Mouse (Mus musculus) kidney, embryonic 14.5 days (tissue): ENCODE data around the gene Cnppd1. TPM values are rescaled to one million over a fixed set of nuclear protein-coding genes. Genes with fewer than 3 reads are reported as not detected.

Experiments used
- ATAC-seq: fragments of 200-750 bp; cut with Nextera tagmentation; 2 replicates; pipeline ENCODE4 v1.8.0; 2017; ENCODE audit warnings: moderate number of reproducible peaks, mild to moderate bottlenecking, moderate TSS enrichment, moderate library complexity; ENCODE audit not compliant: low FRiP score, low TSS enrichment
- H3K27ac ChIP-seq: fragments of 300-500 bp; sonication (generic); 2 replicates; pipeline ENCODE4 v1.5.1; 2014; ENCODE audit warnings: low read depth, mild to moderate bottlenecking, low read length, moderate library complexity, mixed read lengths
- H3K27me3 ChIP-seq: fragments of 300-500 bp; sonication (generic); 2 replicates; pipeline ENCODE4 v1.6.1; 2014; ENCODE audit warnings: mild to moderate bottlenecking, low read length; ENCODE audit not compliant: control insufficient read depth, insufficient read depth
- H3K36me3 ChIP-seq: fragments of 300-500 bp; sonication (generic); 2 replicates; pipeline ENCODE4 v1.6.1; 2014; ENCODE audit warnings: low read length, mixed read lengths; ENCODE audit not compliant: control insufficient read depth, insufficient read depth
- H3K4me1 ChIP-seq: fragments of 300-500 bp; sonication (generic); 2 replicates; pipeline ENCODE4 v1.6.1; 2014; ENCODE audit warnings: low read length, mixed read lengths; ENCODE audit not compliant: control insufficient read depth, insufficient read depth
- H3K4me2 ChIP-seq: fragments of 300-500 bp; sonication (generic); replicated peaks from 2 replicates; pipeline ENCODE4 v1.6.1; 2014; ENCODE audit warnings: low read depth, mild to moderate bottlenecking, low read length
- H3K4me3 ChIP-seq: fragments of 300-500 bp; sonication (generic); 2 replicates; pipeline ENCODE4 v1.5.1; 2014; ENCODE audit warnings: mild to moderate bottlenecking, low read length
- H3K9ac ChIP-seq: fragments of 300-500 bp; sonication (generic); 2 replicates; pipeline ENCODE4 v1.6.1; 2014; ENCODE audit warnings: low read depth, mild to moderate bottlenecking, low read length, moderate library complexity
- H3K9me3 ChIP-seq: fragments of 300-500 bp; sonication (generic); 2 replicates; pipeline ENCODE4 v1.6.1; 2016; ENCODE audit warnings: low read length; ENCODE audit not compliant: control insufficient read depth
- WGBS: fragments of 180-500 bp; shearing (Covaris S2); extraction: QIAGEN DNeasy Blood & Tissue Kit; methylation state at CpG from one replicate; pipeline ENCODE4 v1.1.7; 2014; 5-methylcytosine and 5-hydroxymethylcytosine counted together
- polyA plus RNA-seq: library from polyadenylated mRNA; unstranded; fragments of >200 nt; fragmentation: Nextera tagmentation; extraction: Ambion mirVana; gene quantifications from 2 replicates; pipeline ENCODE4 v1.2.1, GENCODE M21; 2014

The Cnppd1 gene
- polyA plus RNA-seq, 1 experiment from 2014 or later = 35.7 TPM

DNA sequence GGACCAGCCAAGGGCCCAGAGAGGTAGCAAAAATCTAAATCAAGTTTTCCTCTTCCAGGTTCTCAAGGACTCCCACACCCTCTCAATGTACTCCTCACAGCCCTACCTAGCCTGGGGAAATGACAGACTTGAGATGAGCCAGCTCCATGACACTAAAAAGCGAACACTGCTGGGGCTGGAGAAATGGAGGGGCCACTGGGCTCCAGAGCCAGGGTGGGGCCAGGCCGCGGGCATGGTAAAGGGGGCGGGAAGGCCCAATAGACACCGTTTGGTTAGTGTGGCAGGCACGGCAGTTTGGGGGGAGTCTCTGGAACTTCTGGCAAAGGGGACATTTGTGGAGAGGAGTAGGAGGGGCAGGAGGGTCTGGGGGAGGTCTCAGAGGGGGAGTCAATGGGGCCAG is 6.2 kb downstream of the Cnppd1 start:
- Histone ChIP-seq H3K27me3 (no peaks in the 10 kb centered on the region), H3K4me2 (no peak overlapping the region), H3K9me3 (no peaks in the 10 kb centered on the region), H3K4me1 (peaks cover 5% of the 10 kb centered on the region; the same call in 1 of the 2 replicates), H3K4me3 (no peak overlapping the region), H3K27ac (no peak overlapping the region), H3K36me3 (peaks cover 37% of the 10 kb centered on the region), H3K9ac (no peak overlapping the region)
- WGBS = 79% methylated on average over 6 of the region's 6 CpGs
- ATAC-seq = no peak

GRCm38 (mm10) chr1:75133421-75134207 is 8.9 kb downstream of the Cnppd1 start, which contains the start of gene Slc23a3:
TSS of gene Slc23a3 (minus strand) at chr1:75133890.
- Histone ChIP-seq H3K36me3 (peaks cover 26% of the 10 kb centered on the region), H3K9me3 (no peaks in the 10 kb centered on the region), H3K27ac (no peak within 1 kb of the TSS), H3K27me3 (no peaks in the 10 kb centered on the region), H3K4me3 (no peak within 1 kb of the TSS), H3K9ac (no peak within 1 kb of the TSS), H3K4me2 (no peak within 1 kb of the TSS), H3K4me1 (no peaks in the 10 kb centered on the region)
- WGBS = 59% methylated on average over 12 of the region's 12 CpGs
- peak; percentile 21; the same call in 1 of the 2 replicates for ATAC-seq

DNA sequence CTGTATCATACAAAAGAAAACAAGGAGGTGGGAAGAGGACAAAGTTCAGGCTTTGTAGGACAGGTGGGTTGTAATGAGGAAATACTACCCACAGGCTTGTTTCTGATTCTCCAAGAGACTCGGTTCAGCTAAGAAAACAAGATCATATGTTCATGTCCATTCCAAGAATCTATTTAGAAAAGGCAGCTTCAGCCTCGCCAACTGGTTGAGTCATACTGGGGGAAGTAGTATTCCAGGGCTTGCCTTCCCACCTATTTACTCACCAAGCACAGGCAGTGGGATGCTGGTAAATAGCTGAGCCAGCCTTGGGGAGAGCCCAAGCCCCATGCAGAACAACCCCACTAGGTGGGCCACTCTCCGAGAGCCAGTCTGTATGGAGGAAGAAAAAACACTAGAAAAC is 13.9 kb downstream of the Cnppd1 start:
- no peaks in the 10 kb centered on the region for H3K4me1 ChIP-seq
- H3K27me3 ChIP-seq = no peaks in the 10 kb centered on the region
- no peak overlapping the region for H3K9ac ChIP-seq
- H3K9me3 ChIP-seq = no peaks in the 10 kb centered on the region
- H3K4me2 ChIP-seq = no peak overlapping the region
- no peak overlapping the region for H3K27ac ChIP-seq
- H3K36me3 ChIP-seq = no peaks in the 10 kb centered on the region
- no peak overlapping the region for H3K4me3 ChIP-seq
- no peak for ATAC-seq
- WGBS = 76% methylated on average over 3 of the region's 3 CpGs

DNA sequence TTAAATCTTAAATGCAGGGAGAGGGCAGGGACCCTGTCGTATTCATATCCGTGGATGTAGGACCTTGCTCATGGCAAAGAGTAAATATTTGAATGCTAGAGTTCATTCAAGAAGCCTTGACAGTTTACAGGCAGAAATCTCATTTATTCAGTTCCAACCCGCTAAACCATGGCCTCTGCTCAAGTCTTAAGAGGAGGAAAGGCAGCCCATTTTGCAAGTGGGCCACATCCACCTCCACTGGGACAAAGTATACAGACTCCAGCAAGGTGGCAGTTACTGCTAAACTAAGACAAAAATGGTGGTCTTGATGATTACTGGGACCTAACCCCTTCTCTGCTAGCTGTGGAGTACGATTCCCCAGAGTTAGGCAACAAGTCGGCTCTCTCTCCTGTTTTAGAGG is 17.1 kb downstream of the Cnppd1 start:
- no peak overlapping the region for H3K9ac ChIP-seq

GRCm38 (mm10) chr1:75124346-75125321 is 17.9 kb downstream of the Cnppd1 start, which contains the start of gene Nhej1:
TSS of gene Nhej1 (minus strand) at chr1:75125200.
- Histone ChIP-seq H3K4me1 (no peaks in the 10 kb centered on the region), H3K27ac (peak within 1 kb of the TSS; percentile 95), H3K36me3 (no peaks in the 10 kb centered on the region), H3K4me3 (peak within 1 kb of the TSS; percentile 54), H3K4me2 (peak within 1 kb of the TSS; percentile 53), H3K9me3 (no peaks in the 10 kb centered on the region), H3K9ac (peak within 1 kb of the TSS; percentile 65), H3K27me3 (no peaks in the 10 kb centered on the region)
- peak; percentile 97 for ATAC-seq
- WGBS = 1% methylated on average over 56 of the region's 56 CpGs

More for the DNA sequence above, 17.1 kb downstream of the Cnppd1 start:
- ATAC-seq = peak; percentile 7; the same call in 1 of the 2 replicates
- Histone ChIP-seq H3K27ac (no peak overlapping the region; the same call in 1 of the 2 replicates), H3K4me1 (no peaks in the 10 kb centered on the region), H3K4me2 (peak overlapping the region; percentile 53), H3K36me3 (no peaks in the 10 kb centered on the region), H3K27me3 (no peaks in the 10 kb centered on the region), H3K4me3 (peak overlapping the region; percentile 54), H3K9me3 (no peaks in the 10 kb centered on the region)
- 39% methylated on average over 5 of the region's 5 CpGs for WGBS

GRCm38 (mm10) chr1:75122211-75122610 is 20.3 kb downstream of the Cnppd1 start:
- H3K36me3 ChIP-seq = no peaks in the 10 kb centered on the region
- 77% methylated on average over 3 of the region's 3 CpGs for WGBS
- H3K4me1 ChIP-seq = no peaks in the 10 kb centered on the region
- no peak overlapping the region for H3K4me2 ChIP-seq
- no peaks in the 10 kb centered on the region for H3K27me3 ChIP-seq
- H3K4me3 ChIP-seq = no peak overlapping the region
- H3K27ac ChIP-seq = no peak overlapping the region
- H3K9ac ChIP-seq = no peak overlapping the region
- ATAC-seq = no peak
- H3K9me3 ChIP-seq = no peaks in the 10 kb centered on the region

Other genes starting within 250 kb of the Cnppd1 start
- gene Cryba2, start 249.6 kb downstream of the Cnppd1 start, polyA plus RNA-seq = not detected in 2 replicates
- gene Cfap65, start 207.1 kb downstream of the Cnppd1 start, polyA plus RNA-seq = not detected in 2 replicates
- 0.43 and 0.84 TPM in 2 replicates for gene Ihh, start 191.0 kb downstream of the Cnppd1 start, polyA plus RNA-seq
- 9.7 and 10.7 TPM in 2 replicates for gene Nhej1, start 17.5 kb downstream of the Cnppd1 start, polyA plus RNA-seq
- gene Slc23a3, start 8.8 kb downstream of the Cnppd1 start, polyA plus RNA-seq = 0.84 and 2.4 TPM in 2 replicates
- gene Retreg2, start 67 bp upstream of the Cnppd1 start, polyA plus RNA-seq = 36.6 and 56.0 TPM in 2 replicates
- 39.6 and 40.0 TPM in 2 replicates for gene Zfand2b, start 25.9 kb upstream of the Cnppd1 start, polyA plus RNA-seq
- 19.4 and 23.8 TPM in 2 replicates for gene Abcb6, start 37.7 kb upstream of the Cnppd1 start, polyA plus RNA-seq
- gene Ankzf1, start 49.4 kb upstream of the Cnppd1 start, polyA plus RNA-seq = 16.7 and 21.1 TPM in 2 replicates
- 18.5 and 26.0 TPM in 2 replicates for gene Atg9a, start 49.5 kb upstream of the Cnppd1 start, polyA plus RNA-seq
- 18.1 and 34.4 TPM in 2 replicates for gene Glb1l, start 68.1 kb upstream of the Cnppd1 start, polyA plus RNA-seq
- 125 and 129 TPM in 2 replicates for gene Stk16, start 68.1 kb upstream of the Cnppd1 start, polyA plus RNA-seq
- 31.6 and 32.1 TPM in 2 replicates for gene Tuba4a, start 77.2 kb upstream of the Cnppd1 start, polyA plus RNA-seq
- not detected in 2 replicates for gene A630095N17Rik, start 89.4 kb upstream of the Cnppd1 start, polyA plus RNA-seq
- gene Dnajb2, start 93.7 kb upstream of the Cnppd1 start, polyA plus RNA-seq = 13.2 and 14.4 TPM in 2 replicates
- gene Ptprn, start 121.8 kb upstream of the Cnppd1 start, polyA plus RNA-seq = 0.08 TPM in 1 of 2 replicates, not detected in the other
- gene Resp18, start 135.7 kb upstream of the Cnppd1 start, polyA plus RNA-seq = not detected in 2 replicates
- gene Dnpep, start 175.3 kb upstream of the Cnppd1 start, polyA plus RNA-seq = 146 and 150 TPM in 2 replicates
- gene Des, start 217.6 kb upstream of the Cnppd1 start, polyA plus RNA-seq = 41.5 and 51.6 TPM in 2 replicates
- 39.6 and 43.5 TPM in 2 replicates for gene Speg, start 232.6 kb upstream of the Cnppd1 start, polyA plus RNA-seq